Mouse (Mus musculus) lung, postnatal 0 days (tissue): ENCODE measurements around the gene Med27. TPM values are rescaled to one million over a fixed set of nuclear protein-coding genes. Genes with fewer than 3 reads are reported as not detected.

ENCODE experiments used
- ATAC-seq: fragments of 200-750 bp; cut with Nextera tagmentation; 2 replicates; pipeline ENCODE4 v1.8.0; 2017; ENCODE audit warnings: moderate library complexity
- DNase-seq: peaks from one replicate; pipeline ENCODE4 v3.0.0-alpha.2; 2016; ENCODE audit warnings: low spot score
- H3K27ac ChIP-seq: fragments of 300-500 bp; sonication (generic); 2 replicates; pipeline ENCODE4 v1.5.1; 2014; ENCODE audit warnings: antibody characterized with exemption, mild to moderate bottlenecking, low read length, mixed read lengths
- H3K27me3 ChIP-seq: fragments of 300-500 bp; sonication (generic); replicated peaks from 2 replicates; pipeline ENCODE4 v1.6.1; 2014; ENCODE audit warnings: low read length, mixed read lengths; ENCODE audit not compliant: insufficient read depth
- H3K36me3 ChIP-seq: fragments of 300-500 bp; sonication (generic); 2 replicates; pipeline ENCODE4 v1.6.1; 2014; ENCODE audit warnings: low read length, mixed read lengths; ENCODE audit not compliant: insufficient read depth
- H3K4me1 ChIP-seq: fragments of 300-500 bp; sonication (generic); 2 replicates; pipeline ENCODE4 v1.6.1; 2014; ENCODE audit warnings: antibody characterized with exemption, low read depth, low read length, mixed read lengths; ENCODE audit not compliant: insufficient read depth
- H3K4me2 ChIP-seq: fragments of 300-500 bp; sonication (generic); replicated peaks from 2 replicates; pipeline ENCODE4 v1.6.1; 2014; ENCODE audit warnings: low read depth, mild to moderate bottlenecking, low read length, moderate library complexity, mixed read lengths
- H3K4me3 ChIP-seq: fragments of 300-500 bp; sonication (generic); 2 replicates; pipeline ENCODE4 v1.5.1; 2014; ENCODE audit warnings: low read depth, low read length
- H3K9ac ChIP-seq: fragments of 300-500 bp; sonication (generic); replicated peaks from 2 replicates; pipeline ENCODE4 v1.6.1; 2014; ENCODE audit warnings: low read depth, mild to moderate bottlenecking
- H3K9me3 ChIP-seq: fragments of 300-500 bp; sonication (generic); 2 replicates; pipeline ENCODE4 v1.6.1; 2016; ENCODE audit warnings: low read length, mixed read lengths
- CTCF ChIP-seq: IDR thresholded peaks from 2 replicates; pipeline ENCODE4 v1.5.1; 2016; ENCODE audit warnings: antibody characterized with exemption, mild to moderate bottlenecking
- EP300 ChIP-seq: IDR thresholded peaks from 2 replicates; pipeline ENCODE4 v1.6.1; 2016; ENCODE audit warnings: antibody characterized with exemption, mild to moderate bottlenecking, control low read depth
- WGBS: fragments of 180-500 bp; shearing (Covaris S2); extraction: QIAGEN DNeasy Blood & Tissue Kit; methylation state at CpG from one replicate; pipeline ENCODE4 v1.1.7; 2014; 5-methylcytosine and 5-hydroxymethylcytosine counted together
- polyA plus RNA-seq: library from polyadenylated mRNA; unstranded; fragments of >200 nt; fragmentation: Nextera tagmentation; extraction: Ambion mirVana; gene quantifications from 2 replicates; pipeline ENCODE4 v1.2.1, GENCODE M21; 2015

The Med27 gene
- polyA plus RNA-seq, 1 experiment from 2014 or later: 37.1 TPM

- ATAC-seq (no peak), DNase-seq (no peak)
- WGBS: 72% methylated on average over 8 of the region's 8 CpGs
- H3K9me3 ChIP-seq: no peaks in the 10 kb centered on the region
- no peaks in the 10 kb centered on the region for H3K27me3 ChIP-seq
- TF ChIP-seq EP300: no peak
- TF ChIP-seq CTCF: no peak
- H3K4me2 ChIP-seq: no peak overlapping the region
- H3K4me3 ChIP-seq: no peak overlapping the region
- no peaks in the 10 kb centered on the region for H3K36me3 ChIP-seq
- no peak overlapping the region for H3K9ac ChIP-seq
- H3K27ac ChIP-seq: no peak overlapping the region
- no peaks in the 10 kb centered on the region for H3K4me1 ChIP-seq
Observed at GRCm38 (mm10) chr2:29365000-29365695, 18.5 kb downstream of the Med27 start.

DNA sequence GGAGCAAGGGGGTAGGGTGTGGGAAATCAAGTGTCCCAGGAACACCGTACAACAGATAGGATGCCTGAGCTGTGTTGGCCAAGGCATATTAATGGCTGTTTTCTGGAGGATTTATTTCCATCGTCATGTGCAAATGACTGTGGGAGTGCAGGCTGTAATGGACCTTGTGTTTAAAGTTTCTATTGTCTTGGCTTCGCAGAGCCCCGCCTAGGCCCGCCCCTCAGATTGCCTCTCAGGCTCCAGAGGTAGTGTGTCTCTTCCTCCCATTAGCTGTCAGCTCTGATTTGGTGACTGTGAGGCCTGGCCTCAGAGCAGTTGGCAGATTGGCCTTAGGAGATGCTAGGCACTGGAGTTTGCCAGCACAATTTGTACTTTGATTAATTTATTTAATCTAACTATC is 22.1 kb downstream of the Med27 start:
- H3K4me1 ChIP-seq: no peaks in the 10 kb centered on the region
- no peaks in the 10 kb centered on the region for H3K9me3 ChIP-seq
- no peak overlapping the region for H3K9ac ChIP-seq
- peak; percentile 27 for DNase-seq
- H3K27ac ChIP-seq: no peak overlapping the region
- no peak overlapping the region for H3K4me3 ChIP-seq
- no peak overlapping the region for H3K4me2 ChIP-seq
- whole genome bisulfite sequencing: 55% methylated on average over 5 of the region's 5 CpGs
- H3K36me3 ChIP-seq: no peaks in the 10 kb centered on the region
- H3K27me3 ChIP-seq: no peaks in the 10 kb centered on the region
- no peak for TF ChIP-seq CTCF
- TF ChIP-seq EP300: no peak
- peak; percentile 62 for ATAC-seq

DNA sequence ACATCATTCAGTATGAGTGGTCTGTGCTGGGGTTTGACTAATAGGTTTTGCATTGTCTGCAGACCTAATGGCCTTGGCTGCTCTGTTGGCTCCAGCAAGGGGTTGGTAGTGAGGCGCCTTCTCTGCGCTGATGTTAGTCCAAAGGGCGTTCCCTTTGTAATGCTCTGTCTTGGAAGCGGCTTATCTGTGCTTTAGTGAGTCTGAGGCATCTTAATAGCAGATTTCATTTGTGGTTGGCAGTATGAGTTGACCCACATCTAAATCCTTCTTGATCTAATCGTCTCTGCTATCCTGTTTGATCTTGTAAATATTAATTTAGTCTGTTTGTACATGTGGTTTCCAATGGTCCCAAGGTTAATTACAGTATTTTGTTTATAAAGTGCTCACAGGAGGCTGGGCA is 25.6 kb downstream of the Med27 start:
- ATAC-seq (no peak), DNase-seq (no peak)
- Histone ChIP-seq H3K9ac (no peak overlapping the region), H3K4me3 (no peak overlapping the region), H3K27ac (no peak overlapping the region), H3K4me2 (no peak overlapping the region), H3K9me3 (no peaks in the 10 kb centered on the region), H3K4me1 (no peaks in the 10 kb centered on the region), H3K36me3 (no peaks in the 10 kb centered on the region), H3K27me3 (no peaks in the 10 kb centered on the region)
- no peak for TF ChIP-seq CTCF
- TF ChIP-seq EP300: no peak
- WGBS: 78% methylated on average over 5 of the region's 5 CpGs

DNA sequence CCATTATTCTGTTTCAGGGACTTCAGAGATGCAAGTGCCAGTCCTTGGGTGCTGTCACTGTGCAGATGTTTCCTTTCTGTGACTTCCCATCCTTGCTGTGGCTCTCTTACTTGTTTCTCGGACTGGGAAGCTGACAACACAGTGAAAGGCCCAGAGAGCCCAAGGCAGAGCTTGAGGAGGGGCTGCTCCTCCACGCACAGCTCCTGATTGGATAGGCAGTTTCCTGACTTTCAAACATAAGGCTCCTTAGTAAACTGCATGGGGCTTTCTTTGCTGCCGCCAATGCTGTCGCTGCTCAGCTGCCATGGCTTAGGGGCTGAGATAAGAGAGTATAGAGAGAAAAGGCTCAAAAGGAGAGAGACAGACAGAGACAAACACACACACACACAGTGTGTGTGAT is 35.1 kb downstream of the Med27 start:
- no peak overlapping the region for H3K27ac ChIP-seq
- H3K27me3 ChIP-seq: no peaks in the 10 kb centered on the region
- 34% methylated on average over 4 of the region's 4 CpGs for WGBS
- TF ChIP-seq EP300 (no peak), CTCF (no peak)
- DNase-seq (no peak), ATAC-seq (no peak)
- H3K9ac ChIP-seq: no peak overlapping the region
- H3K36me3 ChIP-seq: no peaks in the 10 kb centered on the region
- H3K4me2 ChIP-seq: no peak overlapping the region
- H3K4me3 ChIP-seq: no peak overlapping the region
- no peaks in the 10 kb centered on the region for H3K4me1 ChIP-seq
- no peaks in the 10 kb centered on the region for H3K9me3 ChIP-seq

DNA sequence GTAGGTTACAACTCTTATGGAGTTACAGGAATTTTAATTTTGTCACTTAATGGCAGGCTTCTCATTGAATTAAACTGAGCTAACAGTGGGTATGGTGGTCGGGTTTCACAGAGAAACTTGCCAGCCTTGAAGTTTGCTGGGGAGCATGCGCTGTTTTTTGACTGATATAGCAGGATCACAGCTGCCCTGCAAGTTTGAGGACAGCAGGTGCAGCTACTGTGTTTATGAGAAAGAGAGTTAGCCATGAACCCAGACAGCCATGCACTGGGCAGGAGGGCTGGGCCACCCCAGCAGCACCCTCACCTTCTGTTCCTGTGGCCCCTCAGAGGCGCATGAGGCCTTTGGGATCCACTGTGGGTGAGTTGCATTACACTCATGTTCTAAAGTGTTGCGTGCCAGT is 36.0 kb downstream of the Med27 start:
- 92% methylated on average over 4 of the region's 4 CpGs for WGBS
- Histone ChIP-seq H3K9me3 (no peaks in the 10 kb centered on the region), H3K27ac (no peak overlapping the region), H3K27me3 (no peaks in the 10 kb centered on the region), H3K36me3 (no peaks in the 10 kb centered on the region), H3K4me2 (no peak overlapping the region), H3K4me3 (no peak overlapping the region), H3K4me1 (no peaks in the 10 kb centered on the region), H3K9ac (no peak overlapping the region)
- no peak for DNase-seq
- no peak for ATAC-seq
- TF ChIP-seq EP300: no peak
- TF ChIP-seq CTCF: no peak

DNA sequence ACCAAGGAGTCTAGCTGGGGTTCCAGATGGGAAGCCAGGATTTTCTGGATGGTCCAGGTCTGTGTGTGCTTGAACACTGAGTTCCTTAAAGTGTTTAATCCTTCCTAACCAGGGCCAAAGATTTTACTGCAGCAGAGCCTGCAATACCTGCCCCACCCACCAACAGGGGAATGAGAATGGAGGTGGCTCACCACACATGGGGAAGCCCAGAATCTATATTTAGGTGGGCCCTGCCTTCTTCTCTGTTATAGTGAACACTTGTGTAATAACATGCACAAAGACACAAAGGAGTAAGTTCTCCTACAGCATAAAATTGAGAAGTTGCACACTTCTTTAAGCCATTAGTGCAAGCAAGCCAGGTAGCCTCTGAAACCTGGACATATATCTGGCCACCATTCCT is 36.5 kb downstream of the Med27 start:
- Histone ChIP-seq H3K4me3 (no peak overlapping the region), H3K36me3 (no peaks in the 10 kb centered on the region), H3K9me3 (no peaks in the 10 kb centered on the region), H3K27me3 (no peaks in the 10 kb centered on the region), H3K4me1 (no peaks in the 10 kb centered on the region), H3K27ac (no peak overlapping the region), H3K4me2 (no peak overlapping the region), H3K9ac (no peak overlapping the region)
- DNase-seq: no peak
- ATAC-seq: no peak
- TF ChIP-seq CTCF (no peak), EP300 (no peak)

- no peaks in the 10 kb centered on the region for H3K27me3 ChIP-seq
- TF ChIP-seq EP300 (no peak), CTCF (no peak)
- H3K9ac ChIP-seq: no peak overlapping the region
- ATAC-seq (no peak), DNase-seq (no peak)
- no peaks in the 10 kb centered on the region for H3K9me3 ChIP-seq
- no peaks in the 10 kb centered on the region for H3K36me3 ChIP-seq
- WGBS: 61% methylated on average over 10 of the region's 10 CpGs
- no peaks in the 10 kb centered on the region for H3K4me1 ChIP-seq
- H3K4me3 ChIP-seq: no peak overlapping the region
- H3K27ac ChIP-seq: no peak overlapping the region
- no peak overlapping the region for H3K4me2 ChIP-seq
Observed at GRCm38 (mm10) chr2:29385405-29385804, 38.8 kb downstream of the Med27 start.
